Mouse (Mus musculus): ENCODE results near the gene Nvl. TPM values are rescaled to one million over a fixed set of nuclear protein-coding genes. Genes with fewer than 3 reads are reported as not detected.
A peak's percentile ranks its signal among the peaks of the same experiment; 100 is the strongest.

The Nvl gene
- polyA plus RNA-seq, 1 experiment from 2014 or later = 7.3 TPM

GRCm38 (mm10) chr1:181150827-181151534 lies 7.0 kb upstream of the Nvl start:
- no peaks in the 10 kb centered on the region for H3K27me3 ChIP-seq (replicated peaks; ENCODE audit: control insufficient read depth, insufficient read depth, low read length)
- peak overlapping the region; percentile 80 for H3K4me3 ChIP-seq (ENCODE audit: low read depth, low read length)
- H3K9me3 ChIP-seq (ENCODE audit: control insufficient read depth) = no peaks in the 10 kb centered on the region
- H3K27ac ChIP-seq (ENCODE audit: low read depth, low read length) = peak overlapping the region; percentile 81
- no peaks in the 10 kb centered on the region; the same call in 1 of the 2 replicates for H3K4me1 ChIP-seq (replicated peaks; ENCODE audit: control insufficient read depth, insufficient read depth, low read length)
- peak overlapping the region; percentile 83 for H3K4me2 ChIP-seq (replicated peaks; ENCODE audit: low read depth)
- peak; percentile 70 for ATAC-seq
- TF ChIP-seq CTCF (IDR thresholded peaks at IDR 0.05; ENCODE audit: low read depth) = no peak
- H3K36me3 ChIP-seq (ENCODE audit: control insufficient read depth, insufficient read depth) = 0 out of 2 replicates have a peak, but pooled peaks cover 4% of the 10 kb centered on the region
- under 1% methylated on average over 55 of the region's 59 CpGs for WGBS
- H3K9ac ChIP-seq (ENCODE audit: low read depth, low read length) = peak overlapping the region; percentile 79

- H3K4me3 ChIP-seq (ENCODE audit: low read depth, low read length) = peak overlapping the region; percentile 80; the same call in 1 of the 2 replicates
Observed at GRCm38 (mm10) chr1:181150431-181150826, 6.4 kb upstream of the Nvl start.

GRCm38 (mm10) chr1:181149373-181150017 lies 5.5 kb upstream of the Nvl start:
- 66% methylated on average over 3 of the region's 3 CpGs for WGBS
- no peak overlapping the region for H3K4me3 ChIP-seq (ENCODE audit: low read depth, low read length)
- no peak overlapping the region for H3K27ac ChIP-seq (ENCODE audit: low read depth, low read length)
- 0 out of 2 replicates have a peak, but pooled peaks cover 4% of the 10 kb centered on the region for H3K36me3 ChIP-seq (ENCODE audit: control insufficient read depth, insufficient read depth)
- H3K9ac ChIP-seq (ENCODE audit: low read depth, low read length) = no peak overlapping the region
- no peak overlapping the region for H3K4me2 ChIP-seq (replicated peaks; ENCODE audit: low read depth)
- no peaks in the 10 kb centered on the region for H3K9me3 ChIP-seq (ENCODE audit: control insufficient read depth)
- no peaks in the 10 kb centered on the region for H3K27me3 ChIP-seq (replicated peaks; ENCODE audit: control insufficient read depth, insufficient read depth, low read length)
- TF ChIP-seq CTCF (IDR thresholded peaks at IDR 0.05; ENCODE audit: low read depth) = peak; percentile 54
- peaks cover 3% of the 10 kb centered on the region; the same call in 1 of the 2 replicates for H3K4me1 ChIP-seq (replicated peaks; ENCODE audit: control insufficient read depth, insufficient read depth, low read length)
- no peak for ATAC-seq

More at GRCm38 (mm10) chr1:181150431-181150826, 6.4 kb upstream of the Nvl start:
- H3K4me2 ChIP-seq (replicated peaks; ENCODE audit: low read depth) = no peak overlapping the region
- no peaks in the 10 kb centered on the region for H3K27me3 ChIP-seq (replicated peaks; ENCODE audit: control insufficient read depth, insufficient read depth, low read length)
- no peak for ATAC-seq
- H3K9ac ChIP-seq (ENCODE audit: low read depth, low read length) = no peak overlapping the region
- 0 out of 2 replicates have a peak, but pooled peaks cover 4% of the 10 kb centered on the region for H3K36me3 ChIP-seq (ENCODE audit: control insufficient read depth, insufficient read depth)
- no peak overlapping the region for H3K27ac ChIP-seq (ENCODE audit: low read depth, low read length)
- 66% methylated on average over 3 of the region's 3 CpGs for WGBS
- H3K9me3 ChIP-seq (ENCODE audit: control insufficient read depth) = no peaks in the 10 kb centered on the region
- no peak for TF ChIP-seq CTCF (IDR thresholded peaks at IDR 0.05; ENCODE audit: low read depth)
- peaks cover 1% of the 10 kb centered on the region; the same call in 1 of the 2 replicates for H3K4me1 ChIP-seq (replicated peaks; ENCODE audit: control insufficient read depth, insufficient read depth, low read length)

- Histone ChIP-seq H3K4me3 (ENCODE audit: low read depth, low read length) (no peak overlapping the region), H3K36me3 (ENCODE audit: control insufficient read depth, insufficient read depth) (no peaks in the 10 kb centered on the region), H3K4me1 (replicated peaks; ENCODE audit: control insufficient read depth, insufficient read depth, low read length) (peaks cover 3% of the 10 kb centered on the region; the same call in 1 of the 2 replicates), H3K27ac (ENCODE audit: low read depth, low read length) (peak overlapping the region; percentile 43; the same call in 1 of the 2 replicates), H3K4me2 (replicated peaks; ENCODE audit: low read depth) (peak overlapping the region; percentile 18; the same call in 1 of the 2 replicates), H3K9me3 (ENCODE audit: control insufficient read depth) (no peaks in the 10 kb centered on the region), H3K27me3 (replicated peaks; ENCODE audit: control insufficient read depth, insufficient read depth, low read length) (no peaks in the 10 kb centered on the region), H3K9ac (ENCODE audit: low read depth, low read length) (no peak overlapping the region)
- WGBS = 37% methylated on average over 5 of the region's 5 CpGs
- ATAC-seq = peak; percentile 67
- no peak for TF ChIP-seq CTCF (IDR thresholded peaks at IDR 0.05; ENCODE audit: low read depth)
Observed at GRCm38 (mm10) chr1:181148540-181148939, 4.5 kb upstream of the Nvl start.

GRCm38 (mm10) chr1:181146187-181146586 lies 2.2 kb upstream of the Nvl start:
- 86% methylated on average over 2 of the region's 2 CpGs for WGBS
- Histone ChIP-seq H3K9ac (ENCODE audit: low read depth, low read length) (no peak overlapping the region), H3K27ac (ENCODE audit: low read depth, low read length) (no peak overlapping the region), H3K36me3 (ENCODE audit: control insufficient read depth, insufficient read depth) (no peaks in the 10 kb centered on the region), H3K4me2 (replicated peaks; ENCODE audit: low read depth) (peak overlapping the region; percentile 79; the same call in 1 of the 2 replicates), H3K9me3 (ENCODE audit: control insufficient read depth) (no peaks in the 10 kb centered on the region), H3K4me3 (ENCODE audit: low read depth, low read length) (no peak overlapping the region), H3K4me1 (replicated peaks; ENCODE audit: control insufficient read depth, insufficient read depth, low read length) (0 out of 2 replicates have a peak, but pooled peaks cover 3% of the 10 kb centered on the region), H3K27me3 (replicated peaks; ENCODE audit: control insufficient read depth, insufficient read depth, low read length) (no peaks in the 10 kb centered on the region)
- no peak for TF ChIP-seq CTCF (IDR thresholded peaks at IDR 0.05; ENCODE audit: low read depth)
- no peak for ATAC-seq

- 6% methylated on average over 12 of the region's 12 CpGs for WGBS
- peak overlapping the region; percentile 79 for H3K4me2 ChIP-seq (replicated peaks; ENCODE audit: low read depth)
- no peaks in the 10 kb centered on the region for H3K9me3 ChIP-seq (ENCODE audit: control insufficient read depth)
- peak overlapping the region; percentile 90 for H3K27ac ChIP-seq (ENCODE audit: low read depth, low read length)
- TF ChIP-seq CTCF (IDR thresholded peaks at IDR 0.05; ENCODE audit: low read depth) = no peak
- ATAC-seq = no peak
- H3K4me1 ChIP-seq (replicated peaks; ENCODE audit: control insufficient read depth, insufficient read depth, low read length) = 0 out of 2 replicates have a peak, but pooled peaks cover 3% of the 10 kb centered on the region
- no peaks in the 10 kb centered on the region for H3K27me3 ChIP-seq (replicated peaks; ENCODE audit: control insufficient read depth, insufficient read depth, low read length)
- peak overlapping the region; percentile 88 for H3K4me3 ChIP-seq (ENCODE audit: low read depth, low read length)
- H3K9ac ChIP-seq (ENCODE audit: low read depth, low read length) = peak overlapping the region; percentile 64
- peaks cover 5% of the 10 kb centered on the region; the same call in 1 of the 2 replicates for H3K36me3 ChIP-seq (ENCODE audit: control insufficient read depth, insufficient read depth)
Observed at GRCm38 (mm10) chr1:181144966-181145365, 962 bp upstream of the Nvl start.

All from intestine, postnatal 0 days (tissue).